Mouse (Mus musculus) urinary bladder, adult 2 months (tissue): ENCODE data around the gene Gm6592. TPM values are rescaled to one million over a fixed set of nuclear protein-coding genes. Genes with fewer than 3 reads are reported as not detected.
"Not testable (repeated sequence)": the region's sequence is repeated elsewhere in the genome, so short reads cannot be mapped to it uniquely, and the experiment has no call there.

Experiments used
- DNase-seq: peaks from one replicate; pipeline ENCODE4 v3.0.0; 2022; ENCODE audit warnings: low spot score
- polyA plus RNA-seq: library from polyadenylated mRNA; depleted of rRNA; stranded (reverse); fragments of >200 nt; gene quantifications from 2 replicates; pipeline ENCODE4 v1.2.3, GENCODE M21; 2012; rRNA removed

The Gm6592 gene
- not detected in 2 replicates for polyA plus RNA-seq

GRCm38 (mm10) chrX:8843694-8844093 lies at the start of gene Gm6592:
TSS of gene Gm6592 (plus strand) at chrX:8843994.
- no peak for DNase-seq

- not testable (repeated sequence) for DNase-seq
Measured at GRCm38 (mm10) chrX:8803391-8803790, 40.4 kb upstream of the Gm6592 start, which contains the start of gene Ssxb5. TSS of gene Ssxb5 (plus strand) at chrX:8803691.

GRCm38 (mm10) chrX:8832043-8832442 lies 11.8 kb upstream of the Gm6592 start:
- no peak for DNase-seq

GRCm38 (mm10) chrX:8852486-8852885 lies 8.7 kb downstream of the Gm6592 start:
- DNase-seq = no peak

- DNase-seq = peak; percentile 22
Measured at GRCm38 (mm10) chrX:8864331-8864730, 20.5 kb downstream of the Gm6592 start.

GRCm38 (mm10) chrX:8873953-8874352 lies 30.2 kb downstream of the Gm6592 start, which contains the start of gene Gm5751:
TSS of gene Gm5751 (plus strand) at chrX:8874253.
- DNase-seq = not testable (repeated sequence)

- no peak for DNase-seq
Measured at GRCm38 (mm10) chrX:8884336-8884735, 40.5 kb downstream of the Gm6592 start.

GRCm38 (mm10) chrX:8891975-8892342 lies 48.2 kb downstream of the Gm6592 start:
- DNase-seq = no peak

- peak; percentile 60 for DNase-seq
Measured at GRCm38 (mm10) chrX:8892343-8893155, 48.8 kb downstream of the Gm6592 start, which contains the start of gene B630019K06Rik. TSS of gene B630019K06Rik (plus strand) at chrX:8892382.

- no peak for DNase-seq
Measured at GRCm38 (mm10) chrX:8893182-8893651, 49.4 kb downstream of the Gm6592 start.

Other genes starting within 250 kb of the Gm6592 start
- gene Ssxb8, start 153.2 kb upstream of the Gm6592 start, polyA plus RNA-seq = not detected in 2 replicates
- not detected in 2 replicates for gene Ssx9, start 95.6 kb upstream of the Gm6592 start, polyA plus RNA-seq
- gene Ssxb5, start 40.3 kb upstream of the Gm6592 start, polyA plus RNA-seq = not detected in 2 replicates
- not detected in 2 replicates for gene Gm5751, start 30.3 kb downstream of the Gm6592 start, polyA plus RNA-seq
- gene B630019K06Rik, start 48.4 kb downstream of the Gm6592 start, polyA plus RNA-seq = 2.1 and 2.2 TPM in 2 replicates
- gene Fthl17b, start 119.0 kb downstream of the Gm6592 start, polyA plus RNA-seq = not detected in 2 replicates
- gene Fthl17c, start 132.6 kb downstream of the Gm6592 start, polyA plus RNA-seq = not detected in 2 replicates
- gene Fthl17d, start 142.8 kb downstream of the Gm6592 start, polyA plus RNA-seq = not detected in 2 replicates
- gene Fthl17e, start 189.5 kb downstream of the Gm6592 start, polyA plus RNA-seq = not detected in 2 replicates
- not detected in 2 replicates for gene Fthl17f, start 219.0 kb downstream of the Gm6592 start, polyA plus RNA-seq